Mouse (Mus musculus) spleen, postnatal 14 days (tissue): ENCODE results near the gene Pigm.

Experiments
- DNase-seq, 2 experiments: peaks; one replicate each; pipeline ENCODE4 v3.0.0; 2021 to 2022; ENCODE audit warnings: low spot score in 2 of 2

Pigm gene

GRCm38 (mm10) chr1:172352001-172352400 is 24.3 kb upstream of the Pigm start:
- no peak for DNase-seq

GRCm38 (mm10) chr1:172352453-172352852 is 23.9 kb upstream of the Pigm start:
- no peak for DNase-seq

- DNase-seq = no peak
Observed at GRCm38 (mm10) chr1:172355336-172355735, 21.0 kb upstream of the Pigm start.

- DNase-seq = peak in 1 of 2 experiments; percentile 49
Observed at GRCm38 (mm10) chr1:172357550-172357949, 18.8 kb upstream of the Pigm start.

GRCm38 (mm10) chr1:172358341-172358740 is 18.0 kb upstream of the Pigm start:
- DNase-seq = no peak

- peak in 1 of 2 experiments; percentile 28 for DNase-seq
Observed at GRCm38 (mm10) chr1:172364684-172365083, 11.7 kb upstream of the Pigm start.

GRCm38 (mm10) chr1:172368768-172369418 is 7.5 kb upstream of the Pigm start:
- DNase-seq = peak; percentile 30 to 56

GRCm38 (mm10) chr1:172376758-172377458 is 562 bp downstream of the Pigm start:
- DNase-seq = no peak

- DNase-seq = no peak
Observed at GRCm38 (mm10) chr1:172380066-172380465, 3.7 kb downstream of the Pigm start.

- DNase-seq = no peak
Observed at GRCm38 (mm10) chr1:172382090-172382489, 5.7 kb downstream of the Pigm start.

- DNase-seq = no peak
Observed at GRCm38 (mm10) chr1:172387246-172387645, 10.9 kb downstream of the Pigm start.

GRCm38 (mm10) chr1:172390769-172391168 is 14.4 kb downstream of the Pigm start:
- DNase-seq = no peak

GRCm38 (mm10) chr1:172391807-172392581 is 15.6 kb downstream of the Pigm start:
- no peak for DNase-seq

- DNase-seq = no peak
Observed at GRCm38 (mm10) chr1:172392643-172393170, 16.4 kb downstream of the Pigm start.

GRCm38 (mm10) chr1:172393739-172394138 is 17.4 kb downstream of the Pigm start:
- no peak for DNase-seq

GRCm38 (mm10) chr1:172396996-172397752 is 20.8 kb downstream of the Pigm start:
- no peak for DNase-seq

- no peak for DNase-seq
Observed at GRCm38 (mm10) chr1:172406077-172406706, 29.8 kb downstream of the Pigm start.

- no peak for DNase-seq
Observed at GRCm38 (mm10) chr1:172408996-172409395, 32.6 kb downstream of the Pigm start.

- no peak for DNase-seq
Observed at GRCm38 (mm10) chr1:172409431-172409830, 33.1 kb downstream of the Pigm start.

GRCm38 (mm10) chr1:172410806-172411205 is 34.5 kb downstream of the Pigm start:
- DNase-seq = peak; percentile 39 to 63

- peak; percentile 29 to 67 for DNase-seq
Observed at GRCm38 (mm10) chr1:172412204-172412603, 35.9 kb downstream of the Pigm start.
